Mouse (Mus musculus): ENCODE measurements at regions not wholly inside any gene's neighbourhood (a gene's known extent, or its start where the extent isn't known, plus 50 kb on each side); places are given as distances from the start of the nearest gene placed in this dataset.

DNA sequence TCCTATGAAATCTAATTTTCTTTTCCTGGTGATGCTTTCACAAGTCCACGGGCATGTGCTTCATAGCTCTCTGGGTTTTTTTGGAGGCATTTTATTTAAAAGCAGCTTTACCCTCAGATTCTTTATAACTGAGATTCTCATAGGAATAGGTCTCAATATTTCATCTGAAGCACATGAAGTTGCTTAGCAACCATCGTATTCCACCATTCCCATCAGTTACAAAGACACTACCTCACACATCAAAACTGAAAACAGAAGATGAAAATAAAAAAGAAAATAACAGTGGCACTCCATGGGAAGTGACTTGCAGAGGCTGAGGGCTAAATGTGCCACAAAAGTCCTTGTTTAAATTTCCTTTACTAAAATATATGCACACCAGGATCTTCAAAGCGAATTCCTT lies 384.0 kb upstream of the 1700015G11Rik start:
- DNase-seq, result no peak

DNA sequence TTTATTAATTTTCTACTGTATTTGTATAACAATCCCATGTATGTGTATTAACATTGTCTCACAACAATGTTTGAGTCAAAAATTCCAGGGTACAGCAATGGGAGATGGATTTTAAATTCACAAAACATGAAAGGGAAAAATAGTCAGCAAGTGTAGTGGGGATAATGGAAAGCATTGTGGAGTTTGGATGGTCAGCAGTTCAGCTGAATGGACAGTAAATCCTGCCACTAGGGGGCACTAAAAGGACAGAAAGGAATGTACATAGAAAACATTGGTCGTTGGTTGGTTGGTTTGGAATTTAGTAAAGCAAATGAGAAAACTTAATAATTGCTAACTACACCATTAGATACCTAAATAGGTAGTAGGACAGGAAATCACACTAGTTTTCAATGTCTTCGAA lies 376.3 kb upstream of the 1700015G11Rik start:
- DNase-seq, result peak; percentile 4

Measured in gastrocnemius, postnatal 10 days (tissue).